Mouse (Mus musculus): Measurements from ENCODE around the gene Galnt9.

The Galnt9 gene

DNA sequence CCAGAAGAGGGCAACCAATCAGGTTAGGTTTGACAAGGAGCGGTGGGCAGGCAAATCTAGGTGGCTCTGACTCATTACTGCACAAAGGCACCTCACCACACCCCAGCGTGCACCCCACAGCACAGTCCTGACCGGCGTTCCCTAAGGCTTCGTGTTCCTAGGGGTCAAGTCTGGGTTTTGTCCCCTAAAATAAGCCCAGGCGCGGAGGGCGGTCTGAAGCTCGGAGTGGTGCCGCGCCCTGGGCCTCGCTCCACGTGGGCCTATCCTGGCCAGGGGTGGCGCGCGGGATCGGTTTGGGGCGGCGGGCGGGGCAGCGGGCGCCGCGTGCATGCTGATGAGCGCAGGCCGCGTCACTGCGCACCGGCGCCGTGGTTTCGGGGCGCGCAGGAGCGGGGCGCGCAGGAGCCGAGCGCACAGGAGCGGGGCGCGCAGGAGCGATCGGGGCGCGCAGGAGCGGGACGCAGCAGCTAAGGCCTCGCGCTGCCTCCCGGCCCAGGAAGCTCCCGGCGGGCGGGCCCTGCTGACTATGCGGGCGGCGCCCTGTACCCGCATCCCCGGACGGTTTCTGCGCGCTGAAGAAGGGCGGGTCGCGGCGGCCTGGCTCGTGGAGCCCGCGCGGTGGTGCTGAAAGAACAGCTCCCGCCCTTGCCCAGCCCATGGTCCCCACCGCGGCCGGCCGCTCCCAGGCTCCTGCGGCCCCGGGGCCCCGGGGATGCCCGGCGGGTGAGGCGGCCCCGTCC is at the start of gene Galnt9:
Gene Galnt9, plus strand, starts transcription at position 405 of the 740 bp plus-strand sequence.
- peak; percentile 57 for DNase-seq (ENCODE audit: low read depth)

DNA sequence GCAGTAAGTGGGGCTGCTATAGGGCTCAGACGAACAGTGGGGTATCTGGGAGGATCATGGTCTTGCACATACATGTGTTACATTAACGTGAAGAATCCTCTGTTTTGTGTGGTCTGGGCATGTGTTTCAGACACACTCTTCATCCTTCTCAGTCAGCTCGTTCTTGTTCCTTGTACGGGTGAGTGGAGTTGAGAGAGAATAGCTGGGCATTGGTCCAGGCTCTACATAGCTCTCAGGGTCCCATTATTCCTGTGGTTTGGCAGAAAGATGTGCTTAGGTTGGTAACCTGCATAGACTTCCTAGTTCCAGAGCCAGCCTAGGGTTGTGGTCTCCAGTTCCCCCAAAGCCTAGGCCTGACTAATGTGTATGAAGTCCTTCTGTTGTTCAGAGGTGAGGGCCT is 49.8 kb upstream of the Galnt9 start:
- DNase-seq (ENCODE audit: low read depth) = no peak

DNA sequence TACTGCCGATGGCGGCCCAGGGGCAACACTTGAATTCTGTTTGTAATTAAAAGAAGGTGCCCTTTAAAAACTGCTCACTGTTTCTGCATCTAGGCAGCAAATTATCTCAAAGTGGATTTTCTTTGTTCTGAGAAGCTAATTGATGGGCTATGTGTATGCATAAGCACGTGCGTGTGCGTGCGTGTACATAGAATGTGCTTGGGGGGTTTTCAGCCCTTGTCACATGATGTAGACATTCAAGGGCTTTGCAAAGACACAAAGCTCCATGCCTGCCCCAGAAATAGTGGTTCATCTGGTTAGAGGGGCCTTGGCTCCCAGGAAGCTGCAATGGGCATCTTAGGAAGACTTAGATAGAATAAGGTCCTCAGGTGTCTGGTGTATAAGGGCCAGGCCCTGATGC is 49.1 kb upstream of the Galnt9 start:
- DNase-seq (ENCODE audit: low read depth) = no peak

DNA sequence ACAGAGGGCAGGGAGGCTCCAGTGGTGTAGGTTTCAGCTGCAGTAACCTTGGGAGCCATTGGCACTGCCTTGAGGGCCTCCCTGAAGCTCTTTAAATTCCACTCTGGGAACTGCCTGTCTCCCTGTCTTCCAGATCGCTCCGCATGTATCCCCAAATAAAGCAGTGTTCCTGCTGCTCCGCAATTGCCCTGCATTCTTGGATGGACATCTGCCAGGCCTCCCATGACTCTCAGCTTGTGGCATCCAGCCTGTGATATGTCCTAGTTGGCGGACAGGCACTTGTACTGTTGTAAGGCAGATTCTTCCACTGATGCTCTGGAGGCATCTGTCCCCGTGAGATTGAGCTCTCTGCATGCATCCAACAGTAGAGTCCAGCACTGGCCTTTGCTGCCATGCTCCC is 46.6 kb upstream of the Galnt9 start:
- no peak for DNase-seq (ENCODE audit: low read depth)

DNA sequence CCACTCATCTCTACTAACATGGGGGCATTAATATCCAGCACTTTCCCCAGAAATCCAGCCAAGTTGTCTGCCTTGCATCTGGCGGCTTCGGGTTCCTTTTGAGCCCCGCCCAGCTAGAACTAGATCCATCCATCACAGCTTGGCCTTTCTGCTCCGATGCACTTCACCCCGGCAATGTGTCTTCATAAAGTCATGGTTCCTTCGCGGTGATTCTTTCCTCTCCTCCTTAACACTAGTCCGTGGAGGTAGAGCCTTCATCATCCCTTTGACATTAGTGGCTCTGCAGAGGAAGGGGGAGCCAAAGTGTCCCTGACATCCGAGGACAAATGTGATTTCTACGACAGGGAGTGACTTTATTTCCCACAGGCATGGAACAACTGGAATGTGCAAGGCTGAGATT is 46.1 kb upstream of the Galnt9 start:
- DNase-seq (ENCODE audit: low read depth) = no peak

DNA sequence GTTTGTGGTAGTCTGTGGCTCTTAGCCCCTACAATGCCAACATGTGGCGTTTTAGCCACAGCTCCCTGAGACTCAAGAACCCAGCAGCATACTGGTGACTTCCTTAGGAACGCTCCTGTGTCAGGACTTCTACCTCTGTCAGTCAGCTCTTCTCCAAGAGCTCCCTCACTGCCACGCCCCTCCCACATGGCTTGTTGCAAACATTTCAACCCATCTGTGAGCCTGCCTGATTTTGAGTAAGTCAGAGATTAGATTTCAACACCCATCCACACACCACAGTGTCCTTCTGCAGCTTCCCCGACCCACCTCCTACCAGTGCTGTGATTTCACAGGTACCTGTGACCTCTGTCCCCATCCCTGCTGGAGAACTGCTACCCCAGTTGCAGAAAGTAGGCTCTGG is 43.9 kb upstream of the Galnt9 start:
- DNase-seq (ENCODE audit: low read depth) = no peak

DNA sequence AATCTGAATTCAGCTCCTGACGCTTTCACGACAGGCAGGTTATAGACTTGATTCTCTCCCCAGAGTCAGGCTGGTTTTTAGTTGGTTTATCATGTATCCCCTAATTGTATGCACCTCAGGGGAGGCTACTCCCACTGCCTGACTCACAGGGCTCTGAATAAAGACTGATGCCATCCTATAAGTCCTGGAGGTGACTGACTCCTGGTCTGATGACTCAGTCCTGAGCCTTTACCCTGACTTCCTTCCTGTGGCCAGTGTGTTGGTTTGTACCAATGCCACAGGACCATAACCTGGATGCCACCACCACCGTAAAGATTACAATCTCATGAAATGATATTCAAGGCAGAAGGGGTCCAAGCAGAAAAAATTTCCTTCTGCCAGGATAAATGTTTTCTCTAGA is 40.8 kb upstream of the Galnt9 start:
- DNase-seq (ENCODE audit: low read depth) = no peak

DNA sequence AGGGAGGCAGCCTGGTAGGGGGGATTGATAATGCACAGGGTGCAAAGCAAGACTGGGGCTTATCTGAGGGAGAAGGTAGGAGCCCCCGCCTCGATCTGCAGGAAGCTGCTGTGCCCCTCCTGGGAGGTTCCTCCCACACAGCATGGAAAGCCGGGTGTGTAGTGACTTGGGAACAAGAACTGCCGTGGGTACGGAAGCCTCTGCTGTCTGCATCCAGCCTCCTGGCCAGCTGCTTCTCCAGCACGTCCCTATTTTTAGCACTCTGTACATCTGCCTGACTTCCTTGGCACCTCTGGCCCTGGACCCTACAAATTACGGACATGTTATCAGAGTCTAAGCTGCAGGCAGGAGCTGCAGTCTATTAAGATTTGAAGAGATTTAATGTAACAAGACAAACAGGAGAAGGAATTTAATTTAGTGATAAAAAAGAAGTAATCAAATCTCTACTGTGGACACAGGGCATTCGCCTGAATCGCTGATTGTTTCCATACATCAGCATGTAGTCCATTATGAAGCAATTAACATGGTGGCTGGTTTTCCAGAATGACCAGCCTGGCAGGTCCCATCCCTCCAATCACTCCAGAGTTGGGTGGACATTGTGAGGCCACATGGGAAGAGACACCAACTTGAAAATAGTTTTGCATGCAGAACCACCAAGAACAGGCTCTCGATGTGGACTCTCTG is 38.4 kb upstream of the Galnt9 start:
- no peak for DNase-seq (ENCODE audit: low read depth)

DNA sequence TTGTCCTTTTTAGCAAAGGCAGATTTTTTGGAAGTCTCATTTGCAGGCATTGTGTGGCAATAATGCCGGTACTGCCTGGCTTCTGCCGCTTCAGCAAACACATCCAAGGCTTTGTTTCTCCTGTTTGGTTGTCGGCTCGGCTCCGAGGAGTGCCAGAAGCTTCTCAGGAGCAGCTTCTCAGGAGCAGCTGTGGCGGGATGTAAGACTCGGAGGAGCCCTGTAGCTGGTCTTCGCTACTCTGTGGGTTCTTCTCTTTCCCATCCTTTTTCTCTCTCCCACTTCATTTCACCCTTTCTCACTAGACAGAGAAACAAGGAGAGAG is 37.9 kb upstream of the Galnt9 start:
- no peak for DNase-seq (ENCODE audit: low read depth)

DNA sequence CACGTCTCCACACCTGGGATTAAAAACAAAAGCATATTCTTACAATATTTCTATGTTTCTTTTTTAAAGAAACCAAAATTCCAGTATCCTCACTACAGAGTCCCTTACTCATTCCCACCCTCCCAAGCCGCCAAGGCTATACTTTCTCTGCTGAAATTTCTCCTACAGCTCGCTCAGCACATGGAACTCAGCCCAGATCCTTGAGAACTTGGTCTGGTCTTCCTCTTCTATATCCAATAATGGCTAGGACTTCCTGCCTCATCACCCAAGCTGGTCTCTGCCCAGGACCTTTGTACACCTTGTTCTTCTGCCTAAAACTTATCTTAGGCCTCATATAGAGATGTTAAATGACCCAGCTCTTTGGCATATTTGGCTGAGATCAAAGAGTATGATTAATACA is 37.3 kb upstream of the Galnt9 start:
- no peak for DNase-seq (ENCODE audit: low read depth)

DNA sequence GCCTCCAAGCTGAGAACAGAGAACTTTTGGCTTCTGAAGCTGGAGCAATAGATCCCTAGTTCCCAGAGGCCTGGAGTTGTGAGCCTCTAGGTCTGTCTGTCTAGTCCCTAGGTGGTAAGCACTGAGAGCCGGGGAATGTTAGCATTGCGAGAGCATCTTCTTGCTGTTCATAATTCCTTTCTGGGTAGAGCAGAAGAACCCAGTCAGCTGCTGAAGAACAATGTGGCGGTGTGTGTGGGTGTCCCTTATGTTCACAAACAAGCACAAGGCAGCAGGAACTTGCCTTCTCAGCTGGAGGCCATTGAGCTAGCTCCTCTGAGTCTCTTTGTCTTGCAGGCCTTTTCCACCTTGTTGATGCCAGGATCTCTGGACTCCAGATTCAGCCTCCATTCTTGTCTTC is 36.2 kb upstream of the Galnt9 start:
- DNase-seq (ENCODE audit: low read depth) = no peak

DNA sequence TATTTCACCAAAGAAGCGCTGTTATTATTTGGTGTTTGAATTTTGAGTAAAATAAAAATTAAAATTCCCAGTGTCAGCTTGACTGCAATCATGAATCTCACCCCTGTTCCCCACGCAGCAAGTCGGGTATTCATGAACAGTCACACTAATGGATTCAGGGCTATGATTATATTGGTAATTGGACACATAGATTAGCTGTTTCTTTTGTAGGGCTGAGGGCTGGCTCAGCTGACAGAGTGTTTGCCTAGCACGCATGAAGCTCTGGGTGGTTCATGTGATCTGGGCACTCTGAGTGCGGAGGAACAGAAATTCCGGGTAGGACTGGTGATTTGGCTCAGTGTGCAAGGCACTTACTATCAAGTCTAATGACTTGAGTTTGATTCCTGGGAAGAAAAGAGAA is 33.8 kb upstream of the Galnt9 start:
- DNase-seq (ENCODE audit: low read depth) = no peak

DNA sequence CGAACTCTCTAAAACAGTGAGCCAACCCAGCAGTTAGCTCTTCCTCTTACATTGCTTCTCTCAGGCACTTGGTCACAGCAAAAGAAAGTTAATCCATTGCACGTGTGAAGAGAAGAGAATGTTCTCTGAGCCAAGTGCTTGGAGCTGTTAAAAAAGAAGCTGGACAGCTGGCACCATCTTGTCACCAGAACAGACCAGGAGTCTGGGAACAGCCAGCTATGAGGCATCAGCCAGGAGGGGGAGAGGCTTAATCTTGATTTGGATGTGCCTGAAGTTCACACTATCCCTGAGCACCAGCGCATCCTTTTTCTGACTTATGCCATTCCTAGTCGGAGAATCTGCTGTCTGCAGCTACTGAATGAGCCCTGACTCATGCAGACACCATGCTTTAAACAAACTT is 30.4 kb upstream of the Galnt9 start:
- no peak for DNase-seq (ENCODE audit: low read depth)

DNA sequence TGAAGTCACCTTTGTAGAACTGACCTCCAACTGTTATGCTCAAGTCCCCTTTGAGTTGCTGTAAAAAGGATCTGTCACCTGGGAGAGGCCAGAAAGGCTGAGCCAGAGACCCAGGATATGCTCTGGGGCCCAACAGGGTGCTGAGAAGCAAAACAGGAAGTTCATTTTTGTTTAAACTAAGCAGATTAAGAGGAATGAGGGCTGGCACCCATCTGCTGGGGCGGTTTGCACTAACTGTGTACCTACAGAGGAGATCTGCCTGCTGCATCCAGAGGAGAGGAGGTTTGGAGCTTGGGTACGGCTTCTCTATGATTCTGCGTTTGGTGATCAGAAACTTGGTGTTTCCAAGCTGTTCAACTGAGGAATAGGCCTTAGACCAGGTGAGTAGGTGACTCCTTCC is 29.5 kb upstream of the Galnt9 start:
- DNase-seq (ENCODE audit: low read depth) = peak; percentile 65

DNA sequence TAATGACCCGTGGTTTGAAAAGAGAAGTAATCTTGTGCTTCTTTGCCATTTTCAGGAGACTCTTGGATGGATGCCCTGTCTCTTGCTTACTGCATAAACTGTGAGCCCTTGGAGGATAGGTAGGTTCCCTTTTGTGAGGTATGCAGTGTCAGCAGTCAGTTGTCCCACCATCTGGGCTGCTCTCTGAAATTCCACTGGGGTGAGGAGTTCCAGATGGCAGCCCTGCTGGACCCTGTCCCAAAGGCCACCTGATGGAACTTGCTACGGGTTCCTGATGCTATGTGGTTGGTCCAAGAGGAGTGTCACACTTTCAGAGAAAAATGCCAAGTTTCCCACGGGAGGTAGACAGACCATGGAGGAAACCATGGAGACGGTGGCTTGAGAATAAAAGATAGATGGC is 27.8 kb upstream of the Galnt9 start:
- no peak for DNase-seq (ENCODE audit: low read depth)

DNA sequence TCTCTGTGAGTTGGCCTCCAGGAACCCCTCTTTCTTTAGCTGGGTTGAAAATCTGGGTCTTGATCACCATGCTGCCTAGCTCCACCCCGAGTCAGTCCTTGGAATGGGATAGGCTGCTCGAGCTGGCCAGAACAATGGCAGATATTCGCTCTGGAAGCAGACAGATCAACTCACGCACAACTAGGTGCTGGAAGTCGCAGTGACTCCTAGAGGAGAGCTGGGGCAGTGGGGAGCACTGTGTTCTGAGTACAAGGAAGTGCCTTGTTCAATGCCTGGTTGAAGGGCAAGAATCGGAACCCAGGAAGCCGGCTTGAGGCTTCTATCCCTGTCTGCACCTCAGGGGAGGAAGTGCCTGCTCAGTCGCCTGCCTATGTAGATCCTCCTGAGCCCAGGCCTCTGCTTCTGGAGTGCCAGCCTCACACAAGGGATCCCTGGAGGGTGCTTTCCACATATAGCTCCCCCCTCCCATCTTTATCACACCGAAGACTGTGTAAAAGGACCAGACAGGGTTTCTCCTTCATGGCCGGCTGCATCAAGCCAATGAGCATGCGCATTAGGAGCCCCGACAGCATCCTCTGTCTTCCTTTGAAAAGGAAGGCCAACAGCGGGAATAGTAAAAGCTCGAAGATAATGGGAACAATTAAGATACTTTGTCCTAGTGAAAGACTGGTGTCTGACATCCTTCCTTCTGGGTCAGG is 25.9 kb upstream of the Galnt9 start:
- no peak for DNase-seq (ENCODE audit: low read depth)

DNA sequence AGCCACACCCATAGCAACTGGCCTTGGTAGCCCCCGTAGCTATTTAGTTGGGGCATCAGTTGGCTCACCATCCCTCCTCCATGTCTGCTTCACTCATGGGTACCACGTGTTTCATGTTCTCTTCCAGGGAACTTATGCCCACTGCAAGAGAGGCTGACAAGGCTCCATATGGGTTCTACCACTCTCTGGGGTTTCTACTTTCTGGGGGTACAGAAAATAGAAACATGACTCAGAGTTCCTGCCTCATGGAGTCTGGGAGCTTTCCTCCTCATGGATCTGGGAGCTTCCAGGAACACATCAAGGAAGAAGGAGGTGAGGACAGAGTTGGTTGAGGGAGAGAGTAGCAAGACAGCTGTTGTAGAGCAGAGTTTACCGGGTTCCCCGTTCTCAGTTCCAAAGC is 23.2 kb upstream of the Galnt9 start:
- DNase-seq (ENCODE audit: low read depth) = no peak

DNA sequence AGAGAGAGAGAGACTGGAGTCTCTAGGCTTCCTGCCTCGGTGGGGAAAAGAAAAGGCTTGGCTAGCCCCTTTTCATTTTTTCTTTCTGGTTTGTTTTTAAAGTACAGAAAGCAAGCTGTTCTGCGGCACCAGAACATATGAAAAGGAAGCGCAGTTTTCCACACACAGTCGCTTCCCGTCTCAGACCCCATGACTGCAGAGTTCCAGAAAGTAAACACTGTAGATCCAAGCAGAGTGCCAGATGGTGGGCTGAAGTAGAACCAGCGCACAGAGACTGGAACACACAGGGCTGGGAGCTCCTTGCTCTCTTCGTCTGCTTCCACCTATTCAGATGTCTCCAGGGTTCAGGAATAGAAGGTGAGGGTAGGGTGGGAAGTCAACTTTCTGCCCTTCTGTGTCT is 22.3 kb upstream of the Galnt9 start:
- DNase-seq (ENCODE audit: low read depth) = no peak

DNA sequence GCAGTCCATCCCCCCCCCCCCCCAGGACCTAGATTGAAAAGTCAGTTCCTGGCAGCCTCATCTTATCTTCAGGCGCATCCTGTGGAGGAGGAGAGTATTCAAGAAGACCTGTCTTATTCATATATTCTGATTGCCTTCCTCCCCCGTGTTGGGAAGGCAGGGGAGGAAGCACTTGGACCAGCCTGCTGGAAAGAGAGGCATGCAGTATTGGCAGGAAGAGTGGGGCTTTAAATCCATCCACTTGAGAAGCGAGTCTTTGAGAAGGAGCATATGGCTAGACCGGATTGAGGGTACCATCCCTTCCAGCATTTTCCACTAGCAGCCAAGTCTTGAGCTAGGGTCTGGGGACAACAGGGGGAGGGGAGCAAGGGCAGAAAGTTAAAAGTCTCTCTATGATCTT is 20.9 kb upstream of the Galnt9 start:
- no peak for DNase-seq (ENCODE audit: low read depth)

DNA sequence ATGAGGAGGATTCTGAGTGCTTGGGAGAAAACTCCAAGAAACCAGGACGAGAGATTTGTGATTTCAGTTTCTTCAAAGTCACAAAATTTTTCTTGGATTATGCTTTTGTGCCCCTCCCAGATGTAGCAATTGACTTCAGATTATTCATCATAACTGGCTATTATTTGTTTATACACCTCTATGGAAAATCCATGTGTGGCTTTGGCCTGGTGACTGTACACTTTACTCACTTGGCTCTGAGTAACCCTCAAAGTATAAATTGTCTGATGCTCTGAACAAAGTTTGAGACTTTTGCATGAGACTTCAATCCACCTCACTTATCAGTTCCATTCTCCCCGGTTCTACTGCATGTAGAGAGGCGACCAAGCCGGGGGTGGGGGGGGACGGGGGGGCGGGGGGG is 18.5 kb upstream of the Galnt9 start:
- no peak for DNase-seq (ENCODE audit: low read depth)

DNA sequence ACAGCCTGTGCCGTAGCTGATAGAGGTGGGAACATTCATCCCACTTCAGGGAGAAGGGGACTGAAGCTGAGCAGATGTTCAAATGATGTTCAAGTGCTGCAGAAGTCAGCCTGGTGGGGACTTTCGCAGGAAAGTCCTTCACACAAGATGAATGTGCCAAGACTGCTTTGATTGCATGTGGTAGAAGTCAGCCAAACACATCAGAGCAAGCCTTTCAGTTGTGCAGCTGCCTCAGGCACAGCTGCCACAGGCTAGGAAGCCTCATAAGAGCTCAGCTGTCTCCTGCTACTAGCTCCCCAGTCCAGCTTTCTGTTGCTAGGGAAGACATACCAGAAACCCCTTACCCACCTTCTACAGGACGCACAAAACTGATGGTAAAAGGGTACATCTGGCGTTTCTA is 17.6 kb upstream of the Galnt9 start:
- no peak for DNase-seq (ENCODE audit: low read depth)

DNA sequence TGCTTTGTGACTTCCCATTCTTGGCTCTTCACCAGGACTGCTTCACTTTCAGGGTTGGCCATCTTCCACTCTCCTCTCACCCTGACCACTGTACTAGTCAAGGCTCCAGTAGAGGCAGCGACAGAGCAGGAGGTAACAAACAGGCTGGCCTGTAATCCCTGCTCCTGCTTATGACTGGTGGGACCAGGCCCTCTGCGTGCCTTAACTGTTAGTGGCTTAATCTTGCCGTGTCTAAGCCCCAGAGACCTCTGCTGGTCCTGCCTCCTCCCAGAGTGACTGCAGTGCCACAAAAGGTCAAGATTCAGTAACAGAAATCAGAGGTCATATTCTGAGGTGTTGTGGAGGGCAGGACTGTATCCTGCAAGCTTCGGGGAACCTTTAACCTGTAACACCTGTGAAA is 13.1 kb upstream of the Galnt9 start:
- no peak for DNase-seq (ENCODE audit: low read depth)

DNA sequence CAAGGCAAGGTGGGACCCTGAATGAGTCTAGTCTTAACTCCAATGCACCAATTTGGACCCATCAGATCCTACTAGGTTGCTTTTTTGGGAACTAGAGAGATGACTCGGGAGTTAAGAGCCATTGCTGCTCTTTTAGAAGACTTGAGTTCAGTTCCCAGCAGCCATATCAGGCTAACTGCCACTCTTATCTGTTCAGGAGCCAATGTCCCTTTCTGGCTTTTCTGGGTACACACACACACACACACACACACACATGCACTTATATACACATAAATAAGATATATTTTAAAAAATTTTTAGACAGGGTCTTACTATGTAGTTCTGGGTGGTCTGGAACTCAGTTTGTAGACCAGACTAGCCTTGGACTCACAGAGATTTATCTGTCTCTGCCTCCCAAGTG is 9.8 kb upstream of the Galnt9 start:
- no peak for DNase-seq (ENCODE audit: low read depth)

DNA sequence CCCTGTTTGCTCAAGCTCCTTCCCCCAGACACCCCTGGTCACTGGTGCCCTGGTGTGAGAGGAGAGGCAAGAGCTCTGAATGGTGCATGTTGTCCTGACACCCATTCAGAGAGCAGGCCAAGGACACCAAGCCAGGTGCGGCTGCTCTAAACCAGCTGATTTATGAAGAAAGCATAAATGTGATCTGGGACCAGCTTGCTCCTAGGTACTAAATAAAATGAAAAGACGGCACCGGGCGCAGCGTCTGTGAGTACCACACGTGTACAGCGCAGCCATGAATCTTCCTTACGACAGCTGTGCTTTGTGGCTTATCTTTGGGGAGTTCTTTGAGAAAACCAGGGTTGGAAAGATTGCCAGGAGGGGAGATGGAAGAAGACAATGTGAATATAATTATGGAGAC is 8.2 kb upstream of the Galnt9 start:
- no peak for DNase-seq (ENCODE audit: low read depth)
